Mouse (Mus musculus) testis, adult 2 months (tissue): ENCODE measurements around the gene Hoxb8.

Experiments used
- CTCF ChIP-seq: fragments of 200-500 bp; IDR thresholded peaks from 2 replicates; pipeline ENCODE4 v1.5.1; 2012; ENCODE audit warnings: low read depth, mild to moderate bottlenecking, inconsistent platforms, low read length, moderate library complexity; ENCODE audit not compliant: control insufficient read depth, insufficient read depth, insufficient replicate concordance
- POLR2A ChIP-seq: fragments of 200-500 bp; IDR thresholded peaks from 2 replicates; pipeline ENCODE4 v1.6.1; 2012; ENCODE audit warnings: low read depth, mild to moderate bottlenecking, inconsistent platforms, low read length, moderate library complexity; ENCODE audit not compliant: control insufficient read depth

- TF ChIP-seq CTCF: no peak
- TF ChIP-seq POLR2A: no peak
These were observed 1.0 kb upstream of the Hoxb8 start for GRCm38 (mm10) chr11:96280399-96281378.
